Mouse (Mus musculus): Measurements from ENCODE around the gene Ugcg. TPM values are rescaled to one million over a fixed set of nuclear protein-coding genes. Genes with fewer than 3 reads are reported as not detected.
"Not testable (repeated sequence)": the region's sequence is repeated elsewhere in the genome, so short reads cannot be mapped to it uniquely, and the experiment has no call there.

Gene Ugcg
- total and polyA plus RNA-seq, 3 experiments = 10.0 to 15.6 (median 13.3) TPM

DNA sequence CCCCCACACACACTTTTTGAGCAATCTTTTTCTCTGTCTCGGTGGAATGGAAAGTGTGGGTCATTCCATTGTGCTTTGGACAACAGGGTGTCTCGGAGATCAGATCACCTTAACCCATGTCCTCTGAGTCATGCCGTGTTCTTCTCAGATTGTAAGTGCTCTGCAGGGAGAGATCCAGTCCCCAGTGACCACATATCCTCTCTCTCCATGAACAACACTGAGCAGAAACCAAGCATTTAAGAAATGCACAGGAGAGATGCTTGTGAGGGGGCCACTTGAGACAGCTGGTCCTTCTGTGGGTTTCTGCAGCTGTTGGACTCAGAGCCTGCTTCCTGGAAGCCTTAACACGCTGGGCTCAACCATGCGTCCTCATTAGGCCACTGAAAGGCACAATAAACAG, 66.9 kb downstream of the Ugcg start:
- Histone ChIP-seq H3K4me1 (ENCODE audit: control insufficient read depth, insufficient read depth, low read length) (peaks cover 6% of the 10 kb centered on the region), H3K27me3 (ENCODE audit: control insufficient read depth, insufficient read depth, low read length) (no peaks in the 10 kb centered on the region), H3K36me3 (ENCODE audit: control insufficient read depth, insufficient read depth, low read length) (no peaks in the 10 kb centered on the region), H3K79me2 (replicated peaks; ENCODE audit: control insufficient read depth, insufficient read depth, low read length) (no peaks in the 10 kb centered on the region), H3K9ac (ENCODE audit: low read depth, low read length) (no peak overlapping the region), H3K27ac (no peak overlapping the region), H3K4me3 (no peak overlapping the region)
- intact Hi-C loops (cut with DNase I) = loop anchor here (10.0 kb wide), 1 partner anchor 79 kb away; no protein-coding TSS in a partner anchor
- DNase-seq = no peak
- TF ChIP-seq POLR2A (IDR thresholded peaks at IDR 0.05; ENCODE audit: insufficient read depth, low read depth, low read length) (no peak), CTCF (IDR thresholded peaks at IDR 0.05) (no peak), EP300 (IDR thresholded peaks at IDR 0.05; ENCODE audit: insufficient read depth, low read depth, low read length) (no peak)
- WGBS = 44% methylated on average over 5 of the region's 5 CpGs

DNA sequence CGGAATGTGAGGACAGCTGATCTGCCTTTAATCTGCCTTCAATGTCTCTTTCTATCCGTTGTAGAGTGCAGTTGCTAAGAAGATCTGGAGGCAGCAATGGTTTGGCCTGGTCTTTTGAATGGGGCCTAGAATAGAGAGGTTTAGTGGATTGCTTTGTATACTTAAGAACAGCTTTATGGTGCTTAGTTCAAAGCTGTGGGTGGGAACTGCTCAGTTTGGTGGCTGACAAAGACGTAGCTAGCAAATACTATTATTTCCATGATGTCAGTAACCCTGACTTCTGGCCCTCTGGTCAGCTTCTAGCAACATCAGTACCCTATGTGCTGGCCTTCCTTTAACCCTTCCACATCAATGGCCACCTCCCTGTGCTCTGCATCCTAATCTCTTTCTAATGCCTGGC, 68.8 kb downstream of the Ugcg start:
- Histone ChIP-seq H3K4me3 (no peak overlapping the region), H3K79me2 (replicated peaks; ENCODE audit: control insufficient read depth, insufficient read depth, low read length) (no peaks in the 10 kb centered on the region), H3K36me3 (ENCODE audit: control insufficient read depth, insufficient read depth, low read length) (no peaks in the 10 kb centered on the region), H3K4me1 (ENCODE audit: control insufficient read depth, insufficient read depth, low read length) (peaks cover 4% of the 10 kb centered on the region), H3K27me3 (ENCODE audit: control insufficient read depth, insufficient read depth, low read length) (no peaks in the 10 kb centered on the region), H3K27ac (no peak overlapping the region), H3K9ac (ENCODE audit: low read depth, low read length) (no peak overlapping the region)
- TF ChIP-seq POLR2A (IDR thresholded peaks at IDR 0.05; ENCODE audit: insufficient read depth, low read depth, low read length) = no peak
- TF ChIP-seq EP300 (IDR thresholded peaks at IDR 0.05; ENCODE audit: insufficient read depth, low read depth, low read length) = no peak
- no peak for TF ChIP-seq CTCF (IDR thresholded peaks at IDR 0.05)
- 84% methylated on average over 3 of the region's 3 CpGs for WGBS
- DNase-seq = no peak
- intact Hi-C loops (cut with DNase I) = loop anchor here (10.0 kb wide), 1 partner anchor 77 kb away; no protein-coding TSS in a partner anchor

DNA sequence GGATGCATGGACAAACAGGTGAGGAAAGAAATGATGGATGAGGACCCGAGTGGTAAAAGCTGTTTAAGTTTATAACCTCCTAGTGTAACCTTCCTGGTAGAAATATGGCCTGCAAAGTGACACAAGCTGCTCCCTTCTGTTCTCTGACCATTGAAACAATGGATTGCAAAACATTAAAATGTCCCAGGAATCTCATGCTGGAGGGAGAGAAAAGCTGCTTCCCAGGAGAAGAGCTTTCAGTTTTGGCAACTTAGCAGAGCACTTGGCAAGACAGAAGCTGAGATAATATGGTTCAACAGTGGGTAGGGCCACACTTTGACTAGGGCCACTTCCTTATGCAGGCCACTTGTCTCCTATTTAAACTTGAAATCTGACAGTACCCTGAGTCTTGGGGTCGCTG, 69.7 kb downstream of the Ugcg start:
- H3K79me2 ChIP-seq (replicated peaks; ENCODE audit: control insufficient read depth, insufficient read depth, low read length) = no peaks in the 10 kb centered on the region
- no peak for DNase-seq
- no peak for TF ChIP-seq EP300 (IDR thresholded peaks at IDR 0.05; ENCODE audit: insufficient read depth, low read depth, low read length)
- no peak for TF ChIP-seq CTCF (IDR thresholded peaks at IDR 0.05)
- TF ChIP-seq POLR2A (IDR thresholded peaks at IDR 0.05; ENCODE audit: insufficient read depth, low read depth, low read length) = no peak
- intact Hi-C loops (cut with DNase I) = loop anchor here (10.0 kb wide), 1 partner anchor 76 kb away; no protein-coding TSS in a partner anchor
- H3K36me3 ChIP-seq (ENCODE audit: control insufficient read depth, insufficient read depth, low read length) = no peaks in the 10 kb centered on the region
- no peak overlapping the region for H3K9ac ChIP-seq (ENCODE audit: low read depth, low read length)
- H3K27ac ChIP-seq = no peak overlapping the region
- no peak overlapping the region for H3K4me3 ChIP-seq
- no peaks in the 10 kb centered on the region for H3K27me3 ChIP-seq (ENCODE audit: control insufficient read depth, insufficient read depth, low read length)
- WGBS = 80% methylated on average over 2 of the region's 2 CpGs
- peaks cover 4% of the 10 kb centered on the region for H3K4me1 ChIP-seq (ENCODE audit: control insufficient read depth, insufficient read depth, low read length)

DNA sequence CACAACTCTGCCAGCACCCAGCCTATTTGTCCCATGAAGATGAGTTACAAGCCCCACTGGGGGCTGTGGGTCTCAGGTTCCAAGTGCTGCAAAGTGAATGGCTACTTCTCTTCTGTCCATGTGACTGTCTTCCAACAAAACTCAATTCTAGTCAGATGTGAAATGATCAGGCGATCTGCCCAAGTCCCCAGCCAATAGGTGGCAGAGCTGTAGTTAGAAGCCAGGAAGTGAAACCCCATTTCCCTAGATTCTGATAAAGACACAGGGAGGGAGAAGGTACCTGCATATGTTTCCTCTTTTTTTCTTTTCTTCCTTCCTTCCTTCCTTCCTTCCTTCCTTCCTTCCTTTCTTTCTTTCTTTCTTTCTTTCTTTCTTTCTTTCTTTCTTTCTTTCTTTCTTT, 70.7 kb downstream of the Ugcg start:
- Histone ChIP-seq H3K9ac (ENCODE audit: low read depth, low read length) (no peak overlapping the region), H3K27me3 (ENCODE audit: control insufficient read depth, insufficient read depth, low read length) (no peaks in the 10 kb centered on the region), H3K36me3 (ENCODE audit: control insufficient read depth, insufficient read depth, low read length) (no peaks in the 10 kb centered on the region), H3K4me3 (no peak overlapping the region), H3K4me1 (ENCODE audit: control insufficient read depth, insufficient read depth, low read length) (peaks cover 4% of the 10 kb centered on the region), H3K27ac (no peak overlapping the region), H3K79me2 (replicated peaks; ENCODE audit: control insufficient read depth, insufficient read depth, low read length) (no peaks in the 10 kb centered on the region)
- no peak for TF ChIP-seq EP300 (IDR thresholded peaks at IDR 0.05; ENCODE audit: insufficient read depth, low read depth, low read length)
- no peak for DNase-seq
- WGBS = 92% methylated on average over 1 of the region's 1 CpGs
- intact Hi-C loops (cut with DNase I) = loop anchor here (5.0 to 10.0 kb wide), 2 partner anchors 75 to 163 kb away; no protein-coding TSS in a partner anchor

DNA sequence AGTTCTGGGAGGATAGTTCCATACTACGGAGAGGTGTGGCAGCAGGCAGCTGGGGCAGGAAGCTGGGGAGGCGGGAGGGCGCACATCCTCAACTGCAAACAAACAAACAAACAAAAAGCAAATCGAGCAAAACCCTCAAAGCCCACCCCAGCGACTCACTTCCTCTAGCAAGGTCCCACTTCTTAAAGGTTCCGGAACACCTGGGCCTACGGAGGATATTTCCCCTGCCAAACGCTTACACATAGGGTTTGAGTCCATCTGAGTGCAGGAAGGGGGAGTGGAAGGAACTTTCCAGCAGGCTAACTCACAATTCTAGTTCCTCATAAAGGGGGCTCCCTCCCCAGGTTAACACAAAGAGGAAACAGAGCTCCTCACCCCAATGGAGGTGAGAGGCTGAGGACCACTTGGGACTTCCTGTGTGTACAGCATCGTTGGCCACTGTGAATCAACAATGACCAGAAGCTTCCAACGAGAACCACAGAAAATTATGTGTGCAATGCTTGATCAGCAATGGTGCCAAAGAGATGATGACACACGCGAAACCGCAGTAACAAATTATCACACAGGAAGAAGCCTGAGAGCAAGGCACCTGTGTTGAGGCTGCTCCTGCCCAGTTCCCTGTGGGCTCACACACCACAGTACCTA, 71.9 kb downstream of the Ugcg start:
- no peak for TF ChIP-seq POLR2A (IDR thresholded peaks at IDR 0.05; ENCODE audit: insufficient read depth, low read depth, low read length)
- TF ChIP-seq CTCF (IDR thresholded peaks at IDR 0.05) = no peak
- TF ChIP-seq EP300 (IDR thresholded peaks at IDR 0.05; ENCODE audit: insufficient read depth, low read depth, low read length) = no peak
- no peak overlapping the region for H3K9ac ChIP-seq (ENCODE audit: low read depth, low read length)
- DNase-seq = no peak
- H3K4me3 ChIP-seq = no peak overlapping the region
- WGBS = 65% methylated on average over 13 of the region's 13 CpGs
- intact Hi-C loops (cut with DNase I) = loop anchor here (5.0 kb wide), 1 partner anchor 164 kb away; no protein-coding TSS in a partner anchor
- no peaks in the 10 kb centered on the region for H3K36me3 ChIP-seq (ENCODE audit: control insufficient read depth, insufficient read depth, low read length)
- no peak overlapping the region for H3K27ac ChIP-seq
- no peaks in the 10 kb centered on the region for H3K79me2 ChIP-seq (replicated peaks; ENCODE audit: control insufficient read depth, insufficient read depth, low read length)
- no peaks in the 10 kb centered on the region for H3K27me3 ChIP-seq (ENCODE audit: control insufficient read depth, insufficient read depth, low read length)
- H3K4me1 ChIP-seq (ENCODE audit: control insufficient read depth, insufficient read depth, low read length) = peaks cover 2% of the 10 kb centered on the region

DNA sequence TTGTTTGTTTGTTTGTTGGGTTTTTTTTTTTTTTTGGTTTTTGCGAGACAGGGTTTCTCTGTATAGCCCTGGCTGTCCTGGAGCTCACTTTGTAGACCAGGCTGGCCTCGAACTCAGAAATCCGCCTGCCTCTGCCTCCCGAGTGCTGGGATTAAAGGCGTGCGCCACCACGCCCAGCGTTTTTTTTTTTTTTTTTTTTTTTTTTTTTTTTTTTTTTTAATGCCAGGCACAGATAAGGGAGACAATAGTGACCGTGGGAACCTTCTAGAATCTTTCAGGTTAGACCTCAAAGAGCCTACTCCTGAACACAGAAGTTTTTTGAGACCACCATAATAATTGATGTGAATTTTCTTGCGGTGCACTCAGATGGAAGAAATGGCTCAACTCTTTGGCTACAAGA, 72.5 kb downstream of the Ugcg start:
- not testable (repeated sequence) for H3K27ac ChIP-seq

More for the DNA sequence above, 72.5 kb downstream of the Ugcg start:
- WGBS = 95% methylated on average over 5 of the region's 10 CpGs
- not testable (repeated sequence) for H3K36me3 ChIP-seq (ENCODE audit: control insufficient read depth, insufficient read depth, low read length); H3K79me2 ChIP-seq (replicated peaks; ENCODE audit: control insufficient read depth, insufficient read depth, low read length); H3K4me1 ChIP-seq (ENCODE audit: control insufficient read depth, insufficient read depth, low read length); H3K9ac ChIP-seq (ENCODE audit: low read depth, low read length); H3K27me3 ChIP-seq (ENCODE audit: control insufficient read depth, insufficient read depth, low read length); H3K4me3 ChIP-seq; DNase-seq
- intact Hi-C loops (cut with DNase I) = loop anchor here (5.0 kb wide), 1 partner anchor 164 kb away; no protein-coding TSS in a partner anchor
